Mouse (Mus musculus): ENCODE results near the gene Fbxl13. TPM values are rescaled to one million over a fixed set of nuclear protein-coding genes. Genes with fewer than 3 reads are reported as not detected.

Fbxl13 gene
- polyA plus RNA-seq, 1 experiment from 2014 or later: 0.58 TPM

- no peaks in the 10 kb centered on the region for H3K27me3 ChIP-seq
- no peak overlapping the region for H3K9ac ChIP-seq
- H3K4me3 ChIP-seq: no peak overlapping the region
- no peak overlapping the region for H3K4me2 ChIP-seq
- no peaks in the 10 kb centered on the region for H3K9me3 ChIP-seq
- 83% methylated on average over 5 of the region's 5 CpGs for WGBS
- no peaks in the 10 kb centered on the region for H3K36me3 ChIP-seq
- ATAC-seq (ENCODE audit: low FRiP score): no peak
- H3K4me1 ChIP-seq (replicated peaks): peaks cover 9% of the 10 kb centered on the region; the same call in 1 of the 2 replicates
- no peak overlapping the region for H3K27ac ChIP-seq
Measured at GRCm38 (mm10) chr5:21486798-21487197, 158.6 kb downstream of the Fbxl13 start.

GRCm38 (mm10) chr5:21485197-21485829 is 160.1 kb downstream of the Fbxl13 start:
- Histone ChIP-seq H3K4me1 (replicated peaks) (0 out of 2 replicates have a peak, but pooled peaks cover 6% of the 10 kb centered on the region), H3K27me3 (no peaks in the 10 kb centered on the region), H3K9ac (no peak overlapping the region), H3K4me2 (no peak overlapping the region), H3K27ac (no peak overlapping the region), H3K9me3 (no peaks in the 10 kb centered on the region), H3K36me3 (0 out of 2 replicates have a peak, but pooled peaks cover 4% of the 10 kb centered on the region), H3K4me3 (no peak overlapping the region)
- no peak for ATAC-seq (ENCODE audit: low FRiP score)
- WGBS: 95% methylated on average over 8 of the region's 8 CpGs

- H3K36me3 ChIP-seq: 0 out of 2 replicates have a peak, but pooled peaks cover 4% of the 10 kb centered on the region
- no peaks in the 10 kb centered on the region for H3K9me3 ChIP-seq
- no peak overlapping the region for H3K4me2 ChIP-seq
- H3K27me3 ChIP-seq: no peaks in the 10 kb centered on the region
- WGBS: 86% methylated on average over 8 of the region's 8 CpGs
- H3K4me1 ChIP-seq (replicated peaks): no peaks in the 10 kb centered on the region
- ATAC-seq (ENCODE audit: low FRiP score): no peak
- H3K4me3 ChIP-seq: no peak overlapping the region
- no peak overlapping the region for H3K9ac ChIP-seq
- H3K27ac ChIP-seq: peak overlapping the region; percentile 4; the same call in 1 of the 2 replicates
Measured at GRCm38 (mm10) chr5:21483275-21483674, 162.2 kb downstream of the Fbxl13 start.

- H3K9me3 ChIP-seq: no peaks in the 10 kb centered on the region
- H3K27me3 ChIP-seq: no peaks in the 10 kb centered on the region
- no peak overlapping the region for H3K4me3 ChIP-seq
- H3K9ac ChIP-seq: no peak overlapping the region
- no peaks in the 10 kb centered on the region for H3K4me1 ChIP-seq (replicated peaks)
- no peak overlapping the region for H3K4me2 ChIP-seq
- H3K36me3 ChIP-seq: 0 out of 2 replicates have a peak, but pooled peaks cover 4% of the 10 kb centered on the region
- WGBS: 41% methylated on average over 11 of the region's 11 CpGs
- no peak for ATAC-seq (ENCODE audit: low FRiP score)
- 0 out of 2 replicates have a peak overlapping the region, but pooled peaks have one; percentile 4 for H3K27ac ChIP-seq
Measured at GRCm38 (mm10) chr5:21482446-21483222, 162.8 kb downstream of the Fbxl13 start.

GRCm38 (mm10) chr5:21481521-21481920 is 163.9 kb downstream of the Fbxl13 start:
- H3K27ac ChIP-seq: no peak overlapping the region

GRCm38 (mm10) chr5:21479746-21480145 is 165.7 kb downstream of the Fbxl13 start:
- H3K9me3 ChIP-seq: no peaks in the 10 kb centered on the region
- H3K9ac ChIP-seq: no peak overlapping the region
- no peak overlapping the region for H3K4me3 ChIP-seq
- H3K27me3 ChIP-seq: no peaks in the 10 kb centered on the region
- H3K4me1 ChIP-seq (replicated peaks): no peaks in the 10 kb centered on the region
- 88% methylated on average over 5 of the region's 5 CpGs for WGBS
- H3K27ac ChIP-seq: no peak overlapping the region
- ATAC-seq (ENCODE audit: low FRiP score): no peak
- H3K4me2 ChIP-seq: no peak overlapping the region
- H3K36me3 ChIP-seq: 0 out of 2 replicates have a peak, but pooled peaks cover 4% of the 10 kb centered on the region

More at GRCm38 (mm10) chr5:21481521-21481920, 163.9 kb downstream of the Fbxl13 start:
- Histone ChIP-seq H3K27me3 (no peaks in the 10 kb centered on the region), H3K9me3 (no peaks in the 10 kb centered on the region), H3K4me2 (no peak overlapping the region), H3K36me3 (0 out of 2 replicates have a peak, but pooled peaks cover 4% of the 10 kb centered on the region), H3K4me1 (replicated peaks) (no peaks in the 10 kb centered on the region), H3K4me3 (no peak overlapping the region), H3K9ac (no peak overlapping the region)
- ATAC-seq (ENCODE audit: low FRiP score): no peak
- 93% methylated on average over 6 of the region's 6 CpGs for WGBS

GRCm38 (mm10) chr5:21478428-21478827 is 167.0 kb downstream of the Fbxl13 start:
- no peak for ATAC-seq (ENCODE audit: low FRiP score)
- H3K27ac ChIP-seq: no peak overlapping the region
- WGBS: 97% methylated on average over 5 of the region's 5 CpGs

GRCm38 (mm10) chr5:21468100-21468499 is 177.3 kb downstream of the Fbxl13 start:
- WGBS: 93% methylated on average over 12 of the region's 12 CpGs
- no peak overlapping the region for H3K9ac ChIP-seq
- no peak for ATAC-seq (ENCODE audit: low FRiP score)

More at GRCm38 (mm10) chr5:21478428-21478827, 167.0 kb downstream of the Fbxl13 start:
- Histone ChIP-seq H3K27me3 (no peaks in the 10 kb centered on the region), H3K9ac (no peak overlapping the region), H3K36me3 (0 out of 2 replicates have a peak, but pooled peaks cover 4% of the 10 kb centered on the region), H3K4me1 (replicated peaks) (no peaks in the 10 kb centered on the region), H3K4me3 (no peak overlapping the region), H3K9me3 (no peaks in the 10 kb centered on the region), H3K4me2 (no peak overlapping the region)

GRCm38 (mm10) chr5:21467387-21467786 is 178.0 kb downstream of the Fbxl13 start:
- no peaks in the 10 kb centered on the region for H3K36me3 ChIP-seq
- H3K9me3 ChIP-seq: no peaks in the 10 kb centered on the region
- no peaks in the 10 kb centered on the region for H3K27me3 ChIP-seq
- no peaks in the 10 kb centered on the region for H3K4me1 ChIP-seq (replicated peaks)
- H3K4me3 ChIP-seq: no peak overlapping the region
- 68% methylated on average over 7 of the region's 7 CpGs for WGBS
- H3K9ac ChIP-seq: no peak overlapping the region
- H3K27ac ChIP-seq: no peak overlapping the region
- no peak overlapping the region for H3K4me2 ChIP-seq
- ATAC-seq (ENCODE audit: low FRiP score): no peak

More at GRCm38 (mm10) chr5:21468100-21468499, 177.3 kb downstream of the Fbxl13 start:
- Histone ChIP-seq H3K27me3 (no peaks in the 10 kb centered on the region), H3K4me1 (replicated peaks) (no peaks in the 10 kb centered on the region), H3K4me3 (no peak overlapping the region), H3K36me3 (no peaks in the 10 kb centered on the region), H3K27ac (no peak overlapping the region), H3K9me3 (no peaks in the 10 kb centered on the region), H3K4me2 (no peak overlapping the region)

- Histone ChIP-seq H3K27me3 (no peaks in the 10 kb centered on the region), H3K4me3 (no peak overlapping the region), H3K9me3 (no peaks in the 10 kb centered on the region), H3K4me2 (no peak overlapping the region), H3K27ac (0 out of 2 replicates have a peak overlapping the region, but pooled peaks have one; percentile 8), H3K36me3 (no peaks in the 10 kb centered on the region), H3K4me1 (replicated peaks) (no peaks in the 10 kb centered on the region; the same call in 1 of the 2 replicates), H3K9ac (no peak overlapping the region)
- ATAC-seq (ENCODE audit: low FRiP score): peak; percentile 49; the same call in 1 of the 2 replicates
- 65% methylated on average over 8 of the region's 8 CpGs for WGBS
Measured at GRCm38 (mm10) chr5:21440833-21441530, 204.5 kb downstream of the Fbxl13 start.

GRCm38 (mm10) chr5:21439446-21440110 is 205.9 kb downstream of the Fbxl13 start:
- 93% methylated on average over 7 of the region's 7 CpGs for WGBS
- H3K9me3 ChIP-seq: no peaks in the 10 kb centered on the region
- no peak overlapping the region for H3K4me2 ChIP-seq
- H3K36me3 ChIP-seq: no peaks in the 10 kb centered on the region
- H3K27ac ChIP-seq: no peak overlapping the region
- H3K27me3 ChIP-seq: no peaks in the 10 kb centered on the region
- ATAC-seq (ENCODE audit: low FRiP score): no peak
- H3K4me3 ChIP-seq: no peak overlapping the region
- no peak overlapping the region for H3K9ac ChIP-seq
- H3K4me1 ChIP-seq (replicated peaks): no peaks in the 10 kb centered on the region; the same call in 1 of the 2 replicates

Data from hindbrain, embryonic 13.5 days (tissue).